Mouse (Mus musculus): ENCODE measurements around the gene Prr15. TPM values are rescaled to one million over a fixed set of nuclear protein-coding genes. Genes with fewer than 3 reads are reported as not detected.
A peak's percentile ranks its signal among the peaks of the same experiment; 100 is the strongest.

Gene Prr15
- polyA plus RNA-seq (2015; fragmentation: Nextera tagmentation; extraction: Ambion mirVana) = 7.3 and 9.5 TPM in 2 replicates

DNA sequence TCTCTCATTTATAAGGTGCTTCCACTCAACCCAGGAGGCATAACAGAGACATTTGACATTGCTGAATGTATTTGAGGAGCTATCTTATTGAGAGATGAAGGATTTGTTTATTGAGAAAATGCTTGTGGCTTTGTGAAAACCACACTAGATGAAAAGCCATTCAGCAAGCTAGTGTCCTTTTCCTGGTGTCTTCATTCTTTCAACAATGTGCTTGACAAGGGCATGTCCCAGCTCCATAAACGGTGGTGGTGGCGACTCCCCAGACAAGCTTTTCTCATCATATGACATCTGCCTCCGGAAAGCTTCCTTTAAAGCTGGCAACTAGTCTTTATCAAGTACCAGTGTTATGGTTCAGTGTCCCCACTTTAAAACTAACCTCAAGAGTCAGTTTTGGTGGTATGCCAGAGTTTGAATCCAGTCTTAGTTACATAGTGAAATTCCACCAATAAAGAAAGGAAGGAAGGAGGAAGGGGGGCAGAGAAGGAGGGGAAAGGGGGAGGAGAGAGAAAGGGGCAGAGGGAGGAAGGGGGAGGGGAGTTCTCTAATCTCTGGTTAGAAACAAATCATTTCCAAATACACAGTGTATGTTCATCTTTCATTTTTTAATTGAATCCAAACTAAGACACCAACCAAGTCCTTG lies at the start of gene Prr15:
Gene Prr15 (plus strand): TSS at position 590 of the 640 bp plus-strand sequence.
- ATAC-seq (ENCODE audit: insufficient read depth, low FRiP score, low read depth) = no peak
- Histone ChIP-seq H3K27ac (no peak within 1 kb of the TSS), H3K9me3 (no peaks in the 10 kb centered on the region), H3K27me3 (replicated peaks) (peaks cover 13% of the 10 kb centered on the region; the same call in 1 of the 2 replicates), H3K4me2 (peak within 1 kb of the TSS; percentile 99), H3K4me3 (replicated peaks) (peak within 1 kb of the TSS; percentile 54), H3K36me3 (no peaks in the 10 kb centered on the region), H3K4me1 (0 out of 2 replicates have a peak, but pooled peaks cover 18% of the 10 kb centered on the region), H3K9ac (no peak within 1 kb of the TSS)
- WGBS = 51% methylated on average over 3 of the region's 3 CpGs

DNA sequence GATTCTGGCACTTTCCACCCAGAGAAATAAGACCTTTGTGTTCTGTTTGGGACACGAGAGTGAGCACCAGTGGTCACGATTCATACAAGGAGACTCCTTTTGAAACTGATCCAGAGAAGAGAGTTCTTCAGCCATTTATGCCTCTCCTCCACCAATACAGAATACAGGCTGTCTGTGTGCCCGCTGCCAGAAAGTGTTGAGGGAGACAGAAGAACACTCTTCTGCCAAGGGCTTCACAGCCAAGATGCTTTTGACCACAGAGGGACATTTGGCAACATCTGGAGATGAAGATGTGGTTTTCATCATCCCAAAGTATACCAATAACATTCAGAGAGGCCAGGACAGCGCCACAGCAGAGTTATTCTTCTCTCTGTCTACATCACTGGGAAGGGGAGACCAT lies 48.4 kb upstream of the Prr15 start:
- no peak overlapping the region for H3K27ac ChIP-seq
- H3K4me2 ChIP-seq = no peak overlapping the region
- H3K36me3 ChIP-seq = no peaks in the 10 kb centered on the region
- no peak overlapping the region for H3K9ac ChIP-seq
- no peaks in the 10 kb centered on the region for H3K27me3 ChIP-seq (replicated peaks)
- peaks cover 28% of the 10 kb centered on the region for H3K4me1 ChIP-seq
- no peaks in the 10 kb centered on the region for H3K9me3 ChIP-seq
- no peak overlapping the region for H3K4me3 ChIP-seq (replicated peaks)
- no peak for ATAC-seq (ENCODE audit: insufficient read depth, low FRiP score, low read depth)
- WGBS = 61% methylated on average over 4 of the region's 4 CpGs

DNA sequence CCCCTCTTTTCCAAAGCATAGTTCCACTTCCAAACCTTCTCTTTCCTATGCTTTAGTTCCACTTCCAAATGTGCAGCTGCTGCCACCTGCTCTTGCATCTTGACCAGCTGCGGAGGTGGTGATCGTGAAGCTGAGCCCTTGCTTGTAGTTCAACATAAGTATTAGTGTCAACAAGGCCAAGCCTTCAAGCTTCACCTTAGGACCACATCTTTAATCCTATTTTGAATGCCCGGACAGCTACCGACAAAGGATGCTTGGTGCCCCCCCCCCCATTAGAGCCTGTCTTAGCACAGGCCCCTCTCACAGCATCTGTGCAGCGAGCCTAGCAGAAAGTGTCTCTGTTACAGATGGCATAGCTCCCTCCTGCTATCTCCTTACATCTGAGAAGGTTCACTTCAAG lies 47.8 kb upstream of the Prr15 start:
- Histone ChIP-seq H3K4me2 (no peak overlapping the region), H3K9me3 (no peaks in the 10 kb centered on the region), H3K4me3 (replicated peaks) (no peak overlapping the region), H3K36me3 (no peaks in the 10 kb centered on the region), H3K4me1 (peaks cover 24% of the 10 kb centered on the region), H3K27me3 (replicated peaks) (no peaks in the 10 kb centered on the region), H3K27ac (no peak overlapping the region), H3K9ac (no peak overlapping the region)
- 32% methylated on average over 5 of the region's 5 CpGs for WGBS
- no peak for ATAC-seq (ENCODE audit: insufficient read depth, low FRiP score, low read depth)

DNA sequence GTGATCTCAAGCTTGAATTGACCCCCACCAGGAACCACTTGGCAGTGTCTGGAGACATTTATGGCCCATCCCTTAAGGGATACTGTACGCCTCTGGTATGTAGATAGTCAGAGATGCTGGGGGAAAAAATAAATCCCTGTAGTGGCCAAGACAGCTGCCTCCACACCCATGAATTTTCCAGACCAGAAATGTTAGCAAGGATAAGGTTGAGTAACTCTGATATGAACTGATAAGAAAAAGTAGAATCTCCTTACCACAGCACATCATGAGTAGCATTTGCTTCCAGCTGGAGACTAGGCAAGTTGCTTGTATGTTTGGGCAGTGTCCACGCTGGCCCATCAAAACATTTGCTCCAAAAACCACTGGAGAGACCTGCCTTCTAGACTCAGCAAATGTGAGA lies 47.0 kb upstream of the Prr15 start:
- Histone ChIP-seq H3K27me3 (replicated peaks) (no peaks in the 10 kb centered on the region), H3K4me3 (replicated peaks) (no peak overlapping the region), H3K9me3 (no peaks in the 10 kb centered on the region), H3K4me1 (peaks cover 16% of the 10 kb centered on the region), H3K36me3 (no peaks in the 10 kb centered on the region), H3K9ac (no peak overlapping the region), H3K27ac (no peak overlapping the region), H3K4me2 (no peak overlapping the region)
- WGBS = 80% methylated on average over 2 of the region's 2 CpGs
- no peak for ATAC-seq (ENCODE audit: insufficient read depth, low FRiP score, low read depth)

DNA sequence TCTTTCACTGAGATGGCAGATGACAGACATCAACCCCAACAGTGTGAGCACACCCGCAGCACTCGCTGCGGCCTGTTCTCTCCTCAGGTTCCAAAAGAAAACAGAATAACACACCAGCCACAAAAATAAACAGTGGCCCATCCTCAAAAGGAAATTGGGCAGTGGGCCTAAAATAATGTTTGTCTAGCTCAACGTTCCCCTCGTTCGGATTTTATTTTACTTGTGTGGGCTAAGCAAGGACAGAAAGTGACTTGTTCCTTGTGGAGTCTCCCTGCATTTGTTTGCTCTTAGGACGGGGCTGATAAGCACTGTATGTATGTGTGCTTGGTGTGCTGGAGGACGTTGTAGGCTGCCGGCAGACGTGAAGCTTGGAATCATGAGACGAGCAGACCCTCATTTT lies 46.2 kb upstream of the Prr15 start:
- Histone ChIP-seq H3K27me3 (replicated peaks) (no peaks in the 10 kb centered on the region), H3K9me3 (no peaks in the 10 kb centered on the region), H3K4me2 (no peak overlapping the region), H3K4me3 (replicated peaks) (no peak overlapping the region), H3K9ac (no peak overlapping the region), H3K4me1 (peaks cover 12% of the 10 kb centered on the region), H3K36me3 (no peaks in the 10 kb centered on the region), H3K27ac (no peak overlapping the region)
- 37% methylated on average over 11 of the region's 11 CpGs for WGBS
- no peak for ATAC-seq (ENCODE audit: insufficient read depth, low FRiP score, low read depth)

DNA sequence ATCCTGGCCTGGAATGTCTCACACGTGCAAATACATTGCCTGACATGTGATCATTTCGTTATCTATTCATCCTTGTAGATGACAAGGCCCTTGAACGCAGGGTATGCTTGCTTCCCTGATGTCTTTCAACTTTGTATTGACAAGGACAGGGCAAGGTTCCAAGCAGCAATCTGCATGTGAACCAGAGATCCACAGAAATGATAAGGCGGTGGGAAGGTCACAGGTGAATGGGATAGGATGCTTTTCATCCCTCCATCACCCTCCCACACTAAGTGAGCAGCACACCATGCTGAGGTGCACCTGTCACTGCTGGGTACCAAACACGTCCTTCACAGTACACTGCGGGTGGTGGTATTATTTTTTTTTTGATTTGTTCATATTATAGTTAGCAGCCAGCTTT lies 45.4 kb upstream of the Prr15 start:
- Histone ChIP-seq H3K4me2 (no peak overlapping the region), H3K4me1 (peaks cover 12% of the 10 kb centered on the region), H3K36me3 (no peaks in the 10 kb centered on the region), H3K9ac (no peak overlapping the region), H3K27ac (no peak overlapping the region), H3K4me3 (replicated peaks) (no peak overlapping the region), H3K9me3 (no peaks in the 10 kb centered on the region), H3K27me3 (replicated peaks) (no peaks in the 10 kb centered on the region)
- 73% methylated on average over 6 of the region's 6 CpGs for WGBS
- no peak for ATAC-seq (ENCODE audit: insufficient read depth, low FRiP score, low read depth)

DNA sequence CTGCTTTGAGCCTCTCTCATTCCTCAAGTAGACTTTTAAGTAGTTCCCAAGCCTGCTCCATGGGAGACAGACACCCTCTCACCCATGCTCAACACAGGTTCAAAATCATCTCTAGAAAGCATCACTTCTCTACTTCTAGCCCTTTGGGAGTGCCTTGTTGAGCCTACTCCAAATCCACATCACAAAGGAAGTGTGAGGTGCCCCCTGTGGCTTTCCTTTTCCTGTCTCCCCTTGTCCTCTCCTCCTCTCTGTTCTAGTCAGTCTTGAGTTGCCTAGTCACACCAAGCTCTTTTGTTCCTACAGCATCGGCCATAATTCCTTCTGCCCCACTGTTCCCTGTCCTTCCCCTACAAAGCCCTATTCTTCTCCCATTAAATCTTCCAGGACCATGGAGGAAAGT lies 42.3 kb upstream of the Prr15 start:
- H3K9me3 ChIP-seq = no peaks in the 10 kb centered on the region
- WGBS = 76% methylated on average over 1 of the region's 1 CpGs
- peaks cover 6% of the 10 kb centered on the region for H3K4me1 ChIP-seq
- H3K9ac ChIP-seq = no peak overlapping the region
- no peaks in the 10 kb centered on the region for H3K27me3 ChIP-seq (replicated peaks)
- no peak for ATAC-seq (ENCODE audit: insufficient read depth, low FRiP score, low read depth)
- no peak overlapping the region for H3K27ac ChIP-seq
- no peak overlapping the region for H3K4me3 ChIP-seq (replicated peaks)
- H3K4me2 ChIP-seq = no peak overlapping the region
- H3K36me3 ChIP-seq = no peaks in the 10 kb centered on the region

DNA sequence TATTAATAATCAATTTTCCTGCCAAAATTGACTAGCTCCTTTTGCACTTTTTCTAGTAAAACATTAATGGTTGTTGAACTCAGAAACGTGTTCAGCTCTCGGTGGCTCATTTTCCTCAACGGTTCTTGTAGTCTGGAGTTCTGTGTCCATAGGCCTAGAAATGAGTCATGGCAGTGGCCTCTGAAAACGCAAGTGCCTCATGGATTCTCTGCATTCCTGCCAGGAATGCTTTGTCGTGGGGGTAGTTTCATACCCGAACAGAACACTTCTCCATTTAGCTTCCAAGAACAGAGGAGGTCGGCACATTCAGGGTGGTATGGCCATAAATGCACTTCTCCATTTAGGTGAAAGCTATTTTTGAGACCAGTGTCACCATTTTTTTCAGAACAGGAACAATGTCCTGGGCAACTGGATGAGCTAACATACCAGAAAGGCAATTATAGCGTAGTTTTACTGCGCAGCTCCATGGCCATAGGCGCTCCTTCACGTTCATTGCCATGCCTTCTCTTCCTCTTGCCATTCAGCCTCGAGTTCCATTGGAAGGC lies 41.4 kb upstream of the Prr15 start:
- WGBS = 80% methylated on average over 12 of the region's 12 CpGs
- no peak for ATAC-seq (ENCODE audit: insufficient read depth, low FRiP score, low read depth)
- H3K4me1 ChIP-seq = no peaks in the 10 kb centered on the region; the same call in 1 of the 2 replicates

DNA sequence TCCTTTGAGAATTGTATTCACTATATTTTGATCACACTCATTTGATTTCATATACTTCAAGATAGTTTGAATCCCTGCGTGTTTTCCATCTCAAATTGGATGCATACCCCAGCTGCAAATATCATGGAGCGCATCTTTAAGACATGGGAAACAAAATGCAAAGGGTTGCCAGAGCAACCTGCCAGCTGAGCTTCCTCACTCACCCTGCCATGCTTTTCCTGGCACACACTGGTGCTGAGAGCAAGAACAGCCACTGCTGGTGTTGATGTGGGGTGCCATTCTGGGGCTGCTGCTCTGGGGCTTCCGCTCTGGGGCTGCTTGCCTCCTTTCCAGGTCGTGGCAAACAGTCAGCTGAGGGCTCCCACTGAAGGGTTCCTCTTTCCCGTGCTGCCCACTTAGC lies 38.8 kb upstream of the Prr15 start:
- Histone ChIP-seq H3K9ac (no peak overlapping the region), H3K9me3 (no peaks in the 10 kb centered on the region), H3K36me3 (no peaks in the 10 kb centered on the region), H3K27ac (no peak overlapping the region), H3K4me2 (no peak overlapping the region), H3K4me3 (replicated peaks) (no peak overlapping the region), H3K4me1 (no peaks in the 10 kb centered on the region), H3K27me3 (replicated peaks) (no peaks in the 10 kb centered on the region)
- 83% methylated on average over 5 of the region's 5 CpGs for WGBS
- no peak for ATAC-seq (ENCODE audit: insufficient read depth, low FRiP score, low read depth)

More for the DNA sequence above, 41.4 kb upstream of the Prr15 start:
- H3K27me3 ChIP-seq (replicated peaks) = no peaks in the 10 kb centered on the region
- no peak overlapping the region for H3K9ac ChIP-seq
- H3K27ac ChIP-seq = no peak overlapping the region
- H3K9me3 ChIP-seq = no peaks in the 10 kb centered on the region
- no peaks in the 10 kb centered on the region for H3K36me3 ChIP-seq
- no peak overlapping the region for H3K4me3 ChIP-seq (replicated peaks)
- no peak overlapping the region for H3K4me2 ChIP-seq

DNA sequence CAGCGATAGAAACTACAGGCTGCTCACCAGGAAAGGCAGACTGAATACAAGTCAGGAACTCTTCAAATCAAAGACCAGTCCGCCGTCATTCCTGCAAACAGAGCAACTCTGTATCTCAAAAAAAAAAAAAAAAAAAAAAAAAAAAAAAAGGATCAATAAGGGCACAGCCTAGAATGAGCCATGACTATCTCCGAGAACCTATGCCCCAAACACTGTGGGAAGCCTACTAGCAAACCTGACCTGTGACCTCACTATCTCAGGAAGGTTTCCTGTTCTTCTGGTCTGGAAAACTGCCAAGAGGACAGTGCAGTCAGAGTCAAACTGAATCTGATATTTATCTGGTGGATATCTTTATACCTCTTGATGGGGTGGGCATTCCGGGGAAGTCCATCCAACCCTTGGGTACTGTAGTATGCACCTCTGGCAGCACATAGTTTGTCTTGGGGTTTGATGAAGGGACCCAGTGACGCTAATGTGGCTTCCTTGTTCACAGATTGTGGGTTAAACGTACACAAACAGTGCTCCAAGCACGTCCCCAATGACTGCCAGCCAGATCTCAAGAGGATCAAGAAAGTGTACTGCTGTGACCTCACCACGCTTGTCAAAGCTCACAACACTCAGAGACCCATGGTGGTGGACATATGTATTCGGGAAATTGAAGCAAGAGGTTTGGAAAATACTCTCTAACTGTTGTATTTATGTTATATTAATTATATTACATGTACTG lies 35.7 kb upstream of the Prr15 start:
- Histone ChIP-seq H3K4me2 (no peak overlapping the region), H3K9me3 (no peaks in the 10 kb centered on the region), H3K4me3 (replicated peaks) (no peak overlapping the region), H3K27ac (no peak overlapping the region), H3K4me1 (no peaks in the 10 kb centered on the region), H3K9ac (no peak overlapping the region), H3K27me3 (replicated peaks) (no peaks in the 10 kb centered on the region), H3K36me3 (no peaks in the 10 kb centered on the region)
- WGBS = 51% methylated on average over 10 of the region's 10 CpGs
- ATAC-seq (ENCODE audit: insufficient read depth, low FRiP score, low read depth) = no peak

DNA sequence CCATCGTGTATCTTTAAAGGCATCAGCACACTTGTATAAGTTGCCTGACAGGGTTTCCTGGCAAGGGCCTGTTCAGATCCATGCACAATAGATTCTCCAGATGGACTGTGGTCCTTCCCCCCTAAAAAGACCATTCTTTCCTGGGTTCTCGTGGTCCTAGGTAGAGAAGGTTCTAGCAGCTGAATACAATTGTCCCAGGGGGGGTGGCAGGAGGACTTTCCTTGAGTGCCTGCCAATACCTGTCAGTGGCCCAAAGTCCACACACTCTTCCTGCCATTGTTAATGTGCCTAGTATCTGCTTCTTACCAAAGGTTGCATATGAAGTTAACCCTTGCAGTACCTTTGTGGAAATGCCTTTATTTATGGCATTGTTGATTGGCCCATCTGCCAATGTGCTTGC lies 28.4 kb upstream of the Prr15 start:
- H3K9ac ChIP-seq = no peak overlapping the region
- ATAC-seq (ENCODE audit: insufficient read depth, low FRiP score, low read depth) = no peak
- H3K9me3 ChIP-seq = no peaks in the 10 kb centered on the region
- no peak overlapping the region for H3K27ac ChIP-seq
- 84% methylated on average over 2 of the region's 2 CpGs for WGBS
- no peaks in the 10 kb centered on the region for H3K27me3 ChIP-seq (replicated peaks)
- no peaks in the 10 kb centered on the region for H3K4me1 ChIP-seq
- H3K4me3 ChIP-seq (replicated peaks) = no peak overlapping the region
- no peak overlapping the region for H3K4me2 ChIP-seq
- 0 out of 2 replicates have a peak, but pooled peaks cover 3% of the 10 kb centered on the region for H3K36me3 ChIP-seq

DNA sequence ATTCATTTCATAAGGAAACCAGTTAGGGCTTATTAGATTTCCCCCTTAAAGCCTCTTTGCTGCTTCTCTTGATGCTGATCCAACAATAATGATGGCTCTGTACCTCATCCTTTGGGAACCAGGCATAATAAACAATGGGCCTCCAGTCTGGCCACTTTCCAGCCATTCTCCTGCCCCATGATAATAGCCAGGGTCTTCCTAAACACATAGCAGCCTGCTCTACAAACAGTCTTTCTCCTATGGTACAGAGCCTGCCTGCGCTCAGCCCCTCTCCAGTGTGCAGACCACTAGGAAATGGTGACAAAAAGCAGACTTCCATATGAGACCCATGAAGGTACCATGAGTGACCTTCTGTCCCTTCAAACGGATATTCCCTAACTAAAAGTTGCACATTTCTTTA lies 26.2 kb upstream of the Prr15 start:
- Histone ChIP-seq H3K4me1 (no peaks in the 10 kb centered on the region), H3K9ac (no peak overlapping the region), H3K4me2 (no peak overlapping the region), H3K27ac (peak overlapping the region; percentile 31; the same call in 1 of the 2 replicates), H3K27me3 (replicated peaks) (no peaks in the 10 kb centered on the region), H3K4me3 (replicated peaks) (no peak overlapping the region), H3K9me3 (no peaks in the 10 kb centered on the region), H3K36me3 (0 out of 2 replicates have a peak, but pooled peaks cover 3% of the 10 kb centered on the region)
- whole genome bisulfite sequencing = 48% methylated on average over 2 of the region's 2 CpGs
- ATAC-seq (ENCODE audit: insufficient read depth, low FRiP score, low read depth) = no peak

All from stomach, embryonic 15.5 days (tissue).